Mouse (Mus musculus) gastrocnemius, postnatal 4 days (tissue): ENCODE data around the gene Lmx1b. TPM values are rescaled to one million over a fixed set of nuclear protein-coding genes. Genes with fewer than 3 reads are reported as not detected.

Experiments used
- DNase-seq, 2 experiments: peaks; one replicate each; pipeline ENCODE4 v3.0.0; 2021 to 2022; ENCODE audit warnings: low spot score in 2 of 2, mixed read lengths in 2 of 2
- total RNA-seq, 2 experiments: library from RNA; stranded (reverse); gene quantifications; 2 replicates each; pipeline ENCODE4 v1.2.3; 2021

Lmx1b gene
- total RNA-seq, 2 experiments from 2014 or later = 0.98 to 1.3 TPM

DNA sequence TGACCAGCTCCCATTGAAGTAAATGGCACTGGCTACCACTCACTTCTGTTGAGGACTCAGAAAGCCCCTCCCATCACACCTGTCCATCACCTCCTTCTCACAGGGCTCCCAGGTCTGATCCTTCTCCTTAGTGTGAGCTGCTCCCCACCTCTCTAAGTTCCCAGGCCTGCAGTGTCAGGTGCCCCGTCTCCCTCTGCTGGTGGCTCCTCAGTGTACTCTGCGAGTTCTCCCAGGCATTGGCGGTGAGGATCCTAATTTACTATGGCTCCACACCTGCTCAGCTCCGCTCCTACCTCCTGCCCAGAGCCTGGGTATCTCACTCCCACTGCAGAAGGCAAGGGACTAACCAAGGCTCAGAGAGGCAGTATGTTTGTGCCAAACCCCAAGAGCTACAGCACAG, 57.0 kb downstream of the Lmx1b start:
- no peak for DNase-seq

DNA sequence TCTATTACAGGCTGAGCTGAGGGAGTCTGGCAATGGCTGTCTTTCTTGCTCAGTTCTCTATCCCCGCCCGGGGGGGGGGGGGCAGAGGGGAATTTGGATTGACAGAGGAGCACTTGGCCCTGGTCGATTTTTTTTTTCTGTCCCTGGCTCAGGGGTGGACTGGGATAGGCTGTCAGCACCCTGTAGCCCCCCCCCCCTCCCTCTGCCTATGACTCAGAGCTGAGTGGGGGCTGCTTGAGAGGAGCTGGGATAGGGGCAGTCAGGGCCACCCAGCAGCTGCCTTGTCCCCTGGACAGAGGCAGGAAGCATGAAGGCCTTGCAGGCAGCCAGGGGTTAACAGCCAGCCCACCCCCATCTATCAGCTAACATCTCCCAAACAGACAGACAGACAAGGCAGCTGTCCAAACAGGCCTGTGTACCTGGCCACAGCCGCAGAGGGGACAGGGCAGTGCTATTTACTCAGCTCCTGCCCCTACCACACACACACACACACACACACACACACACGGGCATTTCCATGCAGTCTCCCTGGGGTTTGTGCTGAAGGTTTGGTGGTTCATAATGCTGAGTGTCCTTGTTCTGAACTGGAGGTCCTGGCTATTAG, 57.8 kb downstream of the Lmx1b start:
- DNase-seq = no peak

DNA sequence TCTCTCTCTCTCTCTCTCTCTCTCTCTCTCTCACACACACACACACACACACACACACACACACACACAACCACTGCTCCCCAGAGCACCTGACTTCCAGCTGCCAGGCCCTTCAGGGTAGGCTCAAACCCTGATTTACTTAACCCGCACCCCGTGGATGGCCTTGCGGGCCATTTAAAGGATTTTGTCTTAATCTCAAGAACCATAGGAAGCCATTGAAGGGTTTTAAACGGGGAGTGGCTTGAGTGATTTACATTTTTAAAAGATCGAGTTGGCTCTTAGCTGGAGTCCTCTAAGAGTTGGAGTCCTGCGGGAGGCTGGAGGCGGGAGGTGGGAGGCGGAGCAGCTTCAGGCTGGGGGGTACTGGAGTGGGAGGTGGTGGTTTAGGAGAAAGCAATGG, 58.4 kb downstream of the Lmx1b start:
- DNase-seq = no peak

DNA sequence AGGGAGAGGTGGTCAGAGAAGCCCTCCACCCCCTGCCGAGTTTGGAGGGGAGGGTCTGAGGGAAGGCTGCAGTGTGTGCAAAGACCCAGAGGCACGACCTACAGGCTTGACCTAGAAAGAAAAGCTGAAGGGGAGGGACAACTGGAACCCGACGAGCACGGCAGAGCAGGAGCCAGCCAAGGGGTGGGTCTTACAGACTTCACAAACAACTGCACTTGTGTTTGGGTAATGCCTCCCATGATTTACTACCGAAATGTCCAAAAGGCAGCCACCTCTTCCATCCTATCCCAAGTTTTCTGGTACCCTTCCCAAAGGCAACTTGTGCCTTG, 58.9 kb downstream of the Lmx1b start:
- DNase-seq = no peak

DNA sequence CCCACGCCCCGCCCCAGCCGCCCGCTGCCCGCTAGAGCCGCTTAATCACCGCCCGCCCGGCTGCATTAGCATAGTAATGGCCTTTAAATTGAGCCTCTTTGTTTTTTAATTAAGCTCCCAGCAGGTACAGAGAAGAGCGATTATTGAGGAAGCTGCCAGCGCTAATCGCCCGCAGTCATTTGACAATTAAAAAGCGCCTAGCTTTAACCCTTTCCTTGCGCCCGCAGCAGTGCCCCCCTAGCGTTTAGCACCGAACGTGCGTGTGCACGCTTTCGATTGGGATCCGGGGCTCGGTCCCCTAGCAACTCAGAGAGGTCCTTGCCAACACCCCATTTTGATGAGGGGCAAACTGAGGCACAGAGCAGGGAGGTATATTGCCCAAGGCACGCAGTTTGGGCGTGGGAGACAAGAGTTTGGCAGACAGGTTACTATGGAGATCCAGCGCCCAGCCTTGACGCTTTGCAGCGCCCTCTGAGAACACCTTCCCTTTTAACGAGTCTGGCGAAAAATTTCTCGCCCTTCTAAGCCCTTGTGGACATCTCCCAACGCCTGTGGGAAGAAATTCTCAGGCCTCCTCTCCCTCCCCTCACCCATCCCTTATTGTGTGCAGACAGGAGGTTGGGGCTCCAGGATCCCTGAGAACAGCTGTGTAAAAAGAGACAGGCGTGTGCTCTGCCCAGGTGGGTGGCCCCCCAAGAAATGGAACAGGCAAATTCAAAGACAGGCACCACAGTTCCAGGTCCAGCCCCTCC, 59.4 kb downstream of the Lmx1b start:
- DNase-seq = no peak

DNA sequence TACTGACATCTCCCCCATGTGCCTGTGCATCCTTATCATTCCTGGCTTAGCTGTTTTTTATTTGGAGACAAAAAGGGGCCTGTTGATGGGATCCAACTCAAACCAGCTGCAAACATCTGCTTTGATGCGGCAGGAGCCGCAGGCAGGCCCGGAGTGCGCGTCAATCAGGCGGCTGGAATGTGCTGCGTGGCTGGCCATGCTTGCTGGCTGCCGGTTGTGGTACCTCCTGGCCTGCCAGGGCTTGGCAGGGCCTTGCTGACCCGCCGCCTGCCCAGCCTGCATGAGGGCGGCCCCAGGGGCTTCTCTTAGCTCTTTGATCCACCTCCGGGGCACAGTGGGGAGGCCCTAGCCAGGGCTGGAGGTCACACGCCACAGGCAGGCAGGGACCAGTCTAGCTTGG, 64.9 kb downstream of the Lmx1b start:
- DNase-seq = no peak

DNA sequence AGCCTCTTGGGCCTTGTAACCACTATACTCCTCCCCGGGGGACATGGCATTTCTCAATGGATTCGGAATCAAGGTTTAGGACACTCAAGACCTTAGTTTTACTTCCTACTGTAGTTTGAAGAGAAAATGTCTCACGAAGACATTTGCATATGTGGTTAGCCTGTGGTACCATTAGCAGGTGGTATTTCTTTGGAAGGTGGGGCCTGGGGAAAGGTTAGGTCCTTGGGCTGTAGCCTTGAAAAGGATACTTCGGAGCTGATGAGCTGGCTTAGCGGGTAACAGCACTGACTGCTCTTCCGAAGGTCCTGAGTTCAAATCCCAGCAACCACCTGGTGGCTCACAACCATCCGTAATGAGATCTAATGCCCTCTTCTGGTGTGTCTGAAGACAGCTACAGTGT, 67.2 kb downstream of the Lmx1b start:
- DNase-seq = no peak

DNA sequence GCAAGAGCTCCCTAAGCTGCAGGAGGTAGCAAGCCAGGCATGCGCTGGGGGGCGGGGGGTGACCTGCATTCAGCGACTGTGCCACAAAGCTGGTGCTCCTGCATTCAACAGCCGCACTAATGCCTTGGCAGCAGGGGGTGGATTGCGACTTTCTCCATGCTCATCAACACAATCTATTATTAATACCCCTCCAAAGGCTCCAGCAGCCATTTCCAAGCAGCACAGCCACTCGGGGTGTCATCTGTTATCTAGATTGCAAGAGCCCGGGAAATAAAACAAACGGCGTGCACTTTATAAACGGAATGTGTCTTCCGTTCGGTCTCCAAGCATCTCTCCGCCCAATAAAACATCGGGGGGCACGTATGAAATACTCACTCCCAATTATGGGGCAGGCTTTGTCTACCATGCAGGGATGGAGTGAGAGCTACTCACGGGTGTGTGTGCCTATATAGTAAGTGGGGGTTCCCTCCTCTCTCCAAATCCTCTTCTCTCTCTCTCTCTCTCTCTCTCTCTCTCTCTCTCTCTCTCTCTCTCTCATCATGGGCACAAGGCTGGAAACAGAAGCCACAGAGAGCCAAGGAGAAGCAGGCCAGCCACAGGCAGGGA, 69.0 kb downstream of the Lmx1b start:
- DNase-seq = no peak

DNA sequence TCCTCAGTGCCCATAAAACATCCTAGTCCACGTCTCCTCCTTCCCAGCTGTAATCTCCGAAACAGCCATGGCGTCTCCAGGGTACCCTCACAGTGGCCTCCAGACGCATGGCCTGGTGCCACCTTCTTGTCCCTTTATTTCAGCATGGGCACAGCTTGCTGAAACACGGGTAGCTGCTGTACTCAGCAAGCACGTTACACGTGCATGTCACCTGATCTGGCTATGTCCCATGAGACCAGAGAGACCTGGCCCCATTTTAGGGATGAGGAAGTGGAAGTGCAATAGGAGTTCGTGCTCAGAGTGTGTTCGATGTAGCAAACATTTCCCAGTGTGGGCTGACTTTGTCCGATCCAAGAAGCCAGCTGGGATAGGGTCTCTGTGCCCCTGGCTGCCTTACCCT, 70.6 kb downstream of the Lmx1b start:
- no peak for DNase-seq

DNA sequence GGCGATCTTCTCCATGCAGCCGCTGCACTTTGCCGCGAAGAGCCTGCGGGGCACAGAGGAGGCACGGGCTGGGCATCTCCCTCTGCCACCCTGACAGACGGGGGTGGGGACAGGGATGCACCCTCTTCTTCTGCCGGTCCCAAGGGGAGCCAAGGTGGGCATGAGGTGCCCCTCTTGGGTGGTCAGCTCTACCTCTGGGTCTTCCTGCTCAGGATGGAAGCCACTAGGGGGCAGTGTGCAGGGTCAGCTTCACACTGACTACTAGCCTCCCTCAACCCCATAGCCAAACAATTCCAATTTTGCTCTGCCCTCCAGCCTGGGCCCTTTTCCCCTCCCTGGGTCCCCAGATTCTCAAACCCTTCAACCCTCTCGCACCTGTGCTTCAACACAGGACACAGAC, 71.1 kb downstream of the Lmx1b start:
- DNase-seq = no peak

DNA sequence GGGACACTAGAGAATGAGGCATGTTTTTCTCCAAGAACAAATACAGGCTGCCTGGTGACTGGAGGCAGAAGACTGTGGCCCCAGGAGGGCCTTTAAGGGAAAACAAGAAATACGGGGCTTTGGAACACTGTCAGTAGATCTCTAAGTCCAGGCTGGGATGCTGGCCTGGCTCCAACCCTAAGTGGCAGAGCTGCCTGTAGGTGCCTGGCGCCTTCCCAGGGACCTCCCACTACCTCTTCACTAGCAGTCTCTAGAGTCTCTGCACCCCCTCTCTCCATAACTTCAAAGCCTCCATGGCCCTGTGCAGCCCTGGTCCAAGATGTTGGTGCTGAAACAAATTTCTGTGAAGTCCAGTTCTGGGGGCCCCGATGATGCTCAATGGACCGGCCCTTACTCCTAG, 74.4 kb downstream of the Lmx1b start:
- DNase-seq = no peak

DNA sequence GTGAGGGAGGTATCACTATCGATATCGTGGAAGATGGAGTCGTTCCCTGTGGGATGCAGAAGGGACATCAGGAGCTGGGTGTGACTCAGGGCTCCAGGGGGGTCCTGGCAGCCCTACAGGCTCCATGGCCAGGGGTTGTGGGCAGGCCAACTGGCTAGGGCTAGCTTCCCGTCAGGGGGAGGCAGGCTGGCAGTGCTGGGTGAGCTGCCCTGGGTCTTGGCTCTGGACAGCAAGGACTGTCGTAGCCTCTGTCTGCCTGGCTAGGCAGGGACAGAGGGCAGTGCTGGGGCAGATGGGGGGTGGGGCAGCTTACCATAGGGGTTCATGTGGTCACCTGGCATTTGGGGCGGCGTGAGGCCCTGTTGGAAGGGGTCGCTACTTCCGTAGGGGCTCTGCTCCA, 75.6 kb downstream of the Lmx1b start:
- DNase-seq = no peak

DNA sequence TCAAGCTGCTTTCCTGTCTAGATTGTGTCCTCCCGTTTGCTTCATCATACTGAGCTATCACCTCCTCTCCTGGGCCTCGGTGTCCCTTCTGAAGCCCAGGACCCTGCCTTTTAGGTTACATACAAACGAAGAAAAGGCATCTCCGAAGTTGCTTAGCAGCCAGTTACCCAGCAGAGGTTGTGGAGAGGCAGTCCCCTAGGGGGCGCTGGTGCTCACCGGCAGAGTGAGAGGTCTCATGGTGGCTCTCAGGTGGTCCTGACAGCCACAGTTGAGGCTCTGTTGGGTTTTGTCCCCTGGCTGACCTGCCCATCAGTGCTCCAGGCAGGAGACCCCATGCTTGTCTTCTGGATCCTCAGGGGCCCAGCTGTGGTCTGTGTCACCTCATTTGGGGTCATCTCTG, 80.6 kb downstream of the Lmx1b start:
- peak; percentile 52 to 60 for DNase-seq

DNA sequence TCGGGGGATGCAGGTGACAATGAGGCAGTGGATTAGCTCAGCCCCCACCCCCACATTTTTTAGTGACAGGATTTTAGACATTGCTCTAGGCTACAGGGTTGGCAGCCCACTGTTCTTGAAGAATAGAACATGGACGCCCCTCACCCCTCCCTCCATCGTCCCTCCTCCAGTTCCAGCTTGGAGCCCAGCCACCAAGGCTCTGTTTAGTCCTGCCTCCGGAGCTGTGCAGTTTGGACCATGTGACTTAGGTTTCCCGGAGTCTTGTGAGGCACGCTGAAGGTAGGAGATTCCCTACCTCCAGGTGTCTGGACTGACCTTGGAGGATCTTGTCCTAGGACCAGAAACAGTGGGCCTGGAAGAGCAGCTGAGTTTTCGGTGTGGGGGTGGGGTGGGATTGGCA, 81.0 kb downstream of the Lmx1b start:
- no peak for DNase-seq

DNA sequence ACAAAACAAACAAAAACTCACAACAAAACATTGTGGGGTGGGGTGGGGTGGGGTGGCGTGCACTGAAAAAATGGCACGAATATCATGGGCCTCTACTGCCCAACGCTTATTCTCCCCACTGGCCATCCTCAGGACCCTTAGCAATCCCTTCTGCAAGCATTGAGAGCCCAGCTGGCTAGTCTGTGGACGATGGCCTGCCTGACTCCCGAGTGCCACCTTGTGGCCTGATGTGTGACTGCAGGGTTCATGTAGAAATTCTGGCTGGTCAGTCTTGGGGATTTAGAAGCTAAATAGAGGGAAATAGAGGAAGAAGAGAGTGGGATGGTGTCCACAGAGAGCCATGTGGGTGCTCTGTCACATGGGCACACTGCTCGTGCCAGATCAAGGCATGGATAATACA, 82.1 kb downstream of the Lmx1b start:
- peak; percentile 56 to 75 for DNase-seq

DNA sequence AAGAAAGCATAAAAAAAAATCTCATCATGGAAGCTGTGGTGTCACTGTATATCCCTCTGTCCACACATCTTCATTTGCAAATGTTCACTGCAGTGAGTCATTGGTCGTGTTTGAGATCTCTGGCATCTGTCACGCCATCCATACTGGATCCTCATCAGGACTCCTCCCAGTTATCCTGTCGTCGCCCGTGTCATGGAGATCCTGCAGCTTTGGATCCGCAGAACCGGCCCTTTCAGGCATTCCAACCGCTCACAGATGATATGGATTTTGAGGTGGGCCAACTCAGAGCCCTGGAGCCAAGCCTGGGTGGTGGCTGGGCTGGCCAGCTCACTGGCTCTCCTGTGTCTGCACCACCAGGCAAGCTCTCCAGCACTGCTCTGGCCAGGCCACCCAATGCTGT, 84.7 kb downstream of the Lmx1b start:
- DNase-seq = no peak

DNA sequence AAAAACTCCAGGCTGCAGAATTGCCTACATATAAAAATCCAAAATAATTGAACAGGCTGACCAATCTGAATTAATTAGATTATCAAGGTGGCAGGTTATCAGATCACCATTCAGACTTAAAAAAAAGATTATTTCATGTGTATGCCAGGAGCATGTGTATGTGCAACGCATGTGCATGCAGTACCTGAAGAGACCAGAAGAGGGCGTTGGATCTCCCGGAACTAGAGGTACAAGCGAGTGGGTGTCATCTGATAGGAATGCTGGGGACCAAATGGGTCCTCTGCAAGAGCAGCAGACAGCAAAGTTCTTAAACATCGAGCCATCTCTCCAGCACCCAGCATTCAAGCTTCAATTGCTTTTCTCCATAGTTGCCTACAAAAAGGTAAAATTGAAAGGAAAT, 87.6 kb downstream of the Lmx1b start:
- DNase-seq = no peak

DNA sequence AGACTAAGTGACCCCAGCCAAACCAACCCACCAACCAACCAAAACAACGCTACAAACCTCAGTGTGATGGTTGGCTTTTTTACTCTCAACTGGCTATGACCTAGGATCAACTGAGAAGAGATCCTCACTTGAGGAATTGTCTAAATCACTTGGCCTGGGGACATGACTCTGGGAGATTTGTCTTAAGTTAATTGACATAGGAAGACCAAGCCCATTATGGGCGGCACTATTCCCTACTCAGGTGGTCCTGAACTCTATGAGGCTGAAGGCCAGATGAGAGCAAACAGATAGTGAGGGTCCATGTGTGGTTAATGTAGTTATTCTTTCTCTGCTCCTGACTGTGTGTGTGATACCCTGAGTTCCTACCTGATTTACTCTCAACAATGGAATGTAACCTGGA, 92.7 kb downstream of the Lmx1b start:
- no peak for DNase-seq

DNA sequence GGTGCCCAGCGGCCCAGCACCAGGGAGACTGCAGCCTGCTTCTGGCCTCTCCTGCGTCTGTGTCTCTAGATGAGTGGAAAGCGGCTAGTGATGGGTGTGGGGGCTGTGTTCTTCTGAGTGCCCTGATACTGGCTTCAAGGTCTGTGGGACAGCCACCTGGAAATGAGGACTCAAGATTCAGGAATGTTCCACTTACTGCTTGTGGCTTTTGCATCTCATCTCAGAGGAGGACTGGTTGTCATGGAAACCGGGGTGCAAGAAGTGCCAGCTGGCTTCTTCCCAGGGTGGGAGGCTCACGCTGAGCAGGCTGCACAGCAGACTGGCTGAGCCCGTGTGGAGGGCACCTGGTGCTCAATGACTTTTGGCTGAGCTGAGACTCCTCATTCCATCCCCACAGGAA, 93.4 kb downstream of the Lmx1b start:
- DNase-seq = peak in 1 of 2 experiments; percentile 69

DNA sequence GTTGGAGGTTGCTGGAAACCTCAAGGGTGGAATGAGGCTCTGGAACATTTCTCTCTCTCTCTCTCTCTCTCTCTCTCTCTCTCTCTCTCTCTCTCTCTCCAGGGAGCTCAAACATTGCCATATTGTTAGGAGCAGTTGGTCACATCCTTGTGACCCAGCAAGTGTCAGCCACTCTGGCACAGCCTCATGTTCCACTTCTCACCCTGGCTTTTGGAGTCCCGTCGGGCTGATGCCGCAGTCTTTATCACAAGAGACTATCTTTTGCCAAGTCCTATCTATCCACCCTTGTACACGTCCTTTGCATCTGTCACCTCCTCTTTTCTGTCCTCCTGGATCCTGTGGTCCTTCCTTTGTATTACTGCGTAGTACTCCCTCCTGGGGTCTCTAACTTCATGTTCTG, 94.3 kb downstream of the Lmx1b start:
- DNase-seq = no peak

DNA sequence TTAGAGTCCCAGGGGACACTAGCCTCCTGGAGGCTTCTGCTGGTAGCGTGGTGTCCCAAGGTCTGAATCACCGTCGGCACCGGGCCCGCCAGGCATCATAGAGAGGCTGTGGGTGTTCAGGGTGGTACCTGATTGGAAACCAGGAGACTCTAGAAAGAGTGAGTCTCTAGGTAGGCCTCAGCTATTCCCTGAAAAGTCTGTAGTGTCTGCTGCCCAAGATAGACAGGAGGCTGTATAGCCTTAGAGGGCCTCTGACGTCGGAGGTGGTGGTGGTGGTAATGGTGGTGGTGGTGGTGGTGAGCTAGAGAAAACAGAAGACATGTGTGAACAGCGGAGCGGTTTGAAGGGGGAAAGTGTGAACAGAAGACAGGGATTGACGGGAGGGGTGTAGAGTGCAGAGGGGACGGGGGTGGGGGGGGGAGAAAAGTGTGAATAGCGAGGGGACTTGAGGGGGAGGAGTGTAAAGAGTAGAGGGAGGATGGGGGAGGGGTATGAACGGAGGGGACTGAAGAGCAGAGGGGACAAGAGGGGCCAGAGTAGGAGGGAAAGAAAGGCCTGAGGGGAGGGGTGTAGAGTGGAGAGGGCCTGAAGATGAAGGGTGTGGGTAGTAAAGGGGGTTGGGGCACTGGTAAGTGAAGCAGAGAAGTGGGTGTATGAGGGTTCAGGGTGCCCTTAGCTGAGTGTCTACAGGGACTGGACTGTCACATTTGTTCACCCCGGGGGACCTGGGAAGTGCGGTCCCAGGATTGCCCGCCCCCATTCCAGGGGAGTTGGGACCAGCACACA, 95.3 kb downstream of the Lmx1b start:
- no peak for DNase-seq

DNA sequence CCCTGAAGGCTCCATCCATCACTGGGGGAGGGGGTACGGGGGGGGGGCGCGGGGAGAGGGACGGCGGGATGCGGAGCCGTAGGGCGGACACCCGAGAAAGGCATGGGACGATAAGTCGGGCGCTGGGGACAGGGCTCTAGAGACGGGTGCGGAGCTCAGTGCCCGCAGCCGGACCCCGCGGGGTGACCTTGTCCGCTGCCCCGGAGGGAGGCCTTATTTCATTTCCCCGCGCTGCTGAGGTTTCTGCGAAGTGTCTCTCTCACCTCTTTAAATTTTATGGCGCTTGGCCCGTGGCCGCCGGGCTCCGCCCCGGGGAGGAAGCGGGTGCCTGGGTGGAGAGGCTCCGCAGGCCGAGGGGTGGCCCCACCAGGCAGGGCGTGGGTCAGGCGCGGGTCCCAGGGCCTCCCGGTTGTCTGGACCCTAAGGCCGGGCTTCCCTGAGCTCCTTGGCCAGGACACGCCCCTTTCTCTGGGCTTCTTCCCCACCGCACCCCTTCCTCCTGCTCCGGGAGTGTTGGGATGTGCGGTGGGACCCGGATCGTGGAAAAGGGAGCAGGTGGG, 96.0 kb downstream of the Lmx1b start:
- peak in 1 of 2 experiments; percentile 37 for DNase-seq
